Mouse (Mus musculus) CH12.LX (cell line): ENCODE measurements around the gene Ngp.

ENCODE experiments used
- CTCF ChIP-seq, 2 experiments: IDR thresholded peaks in 1 of 2; conservative IDR thresholded peaks in 1 of 2; 2 replicates each; pipeline ENCODE4 v1.5.1; 2011 to 2012; ENCODE audit warnings: low read depth in 2 of 2, low read length in 2 of 2, improper control_type of control experiment in 1 of 2, inconsistent platforms in 1 of 2, mild to moderate bottlenecking in 1 of 2, moderate library complexity in 1 of 2
- EP300 ChIP-seq: IDR thresholded peaks from 2 replicates; pipeline ENCODE4 v1.6.1; 2011; ENCODE audit warnings: low read length, improper control_type of control experiment
- HCFC1 ChIP-seq: IDR thresholded peaks from 2 replicates; pipeline ENCODE4 v1.6.1; 2012; ENCODE audit warnings: low read depth, mild to moderate bottlenecking, inconsistent platforms, low read length, improper control_type of control experiment
- MAFK ChIP-seq: IDR thresholded peaks from 2 replicates; pipeline ENCODE4 v1.6.1; 2011; ENCODE audit warnings: low read length, improper control_type of control experiment; ENCODE audit not compliant: insufficient replicate concordance
- MAX ChIP-seq: IDR thresholded peaks from 2 replicates; pipeline ENCODE4 v1.6.1; 2011; ENCODE audit warnings: low read length, improper control_type of control experiment
- MEF2A ChIP-seq: IDR thresholded peaks from 2 replicates; pipeline ENCODE4 v1.6.1; 2014; ENCODE audit warnings: low read depth, mild to moderate bottlenecking, inconsistent platforms, low read length, improper control_type of control experiment, borderline replicate concordance
- NELFE ChIP-seq: IDR thresholded peaks from 2 replicates; pipeline ENCODE4 v1.6.1; 2011; ENCODE audit warnings: low read depth, low read length, improper control_type of control experiment
- POLR2A ChIP-seq: IDR thresholded peaks from 2 replicates; pipeline ENCODE4 v1.6.1; 2011; ENCODE audit warnings: low read depth, mild to moderate bottlenecking, improper control_type of control experiment, low read length
- RCOR1 ChIP-seq: conservative IDR thresholded peaks from 2 replicates; pipeline ENCODE4 v1.6.1; 2012; ENCODE audit warnings: low read depth, mild to moderate bottlenecking, inconsistent platforms, low read length, improper control_type of control experiment
- SMC3 ChIP-seq: IDR thresholded peaks from 2 replicates; pipeline ENCODE4 v1.6.1; 2011; ENCODE audit warnings: low read depth, low read length, improper control_type of control experiment
- USF1 ChIP-seq: IDR thresholded peaks from 2 replicates; pipeline ENCODE4 v1.6.1; 2014; ENCODE audit warnings: low read depth, mild to moderate bottlenecking, inconsistent platforms, low read length, improper control_type of control experiment
- ZKSCAN1 ChIP-seq: IDR thresholded peaks from 2 replicates; pipeline ENCODE4 v1.6.1; 2012; ENCODE audit warnings: low read depth, inconsistent platforms, low read length, improper control_type of control experiment, borderline replicate concordance
- ZNF384 ChIP-seq: IDR thresholded peaks from 2 replicates; pipeline ENCODE4 v1.6.1; 2012; ENCODE audit warnings: low read depth, low read length, improper control_type of control experiment, inconsistent platforms

DNA sequence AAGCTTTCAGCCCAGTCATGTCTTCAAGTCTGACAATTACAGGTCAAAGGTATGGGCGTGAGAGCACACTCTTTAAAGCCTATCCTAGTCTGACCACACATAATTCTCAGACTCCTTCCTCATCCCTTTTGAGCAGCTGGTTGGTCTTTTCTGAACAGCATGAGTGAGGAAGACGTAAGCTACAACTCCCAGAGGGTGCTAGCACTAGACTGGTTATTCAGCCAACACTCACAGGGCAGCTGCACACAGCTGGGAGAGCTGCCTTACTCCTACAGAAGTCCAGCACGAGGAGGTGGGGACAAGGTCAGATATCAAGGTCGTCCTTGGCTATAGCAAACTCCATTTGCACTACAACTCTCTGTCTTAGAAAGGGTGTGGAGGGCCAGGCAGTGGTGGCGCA, 18.9 kb upstream of the Ngp start:
- TF ChIP-seq MEF2A, result no peak
- no peak for TF ChIP-seq SMC3
- TF ChIP-seq CTCF (conservative IDR thresholded peaks at IDR 0.05 in 1 of 2, IDR thresholded peaks at IDR 0.05 in 1 of 2; ENCODE audit: low read depth in 2 of 2, low read length in 2 of 2), result no peak
- no peak for TF ChIP-seq HCFC1
- no peak for TF ChIP-seq RCOR1
- no peak for TF ChIP-seq EP300
- no peak for TF ChIP-seq MAFK
- TF ChIP-seq POLR2A, result no peak
- TF ChIP-seq ZKSCAN1, result no peak
- TF ChIP-seq USF1, result no peak
- no peak for TF ChIP-seq NELFE
- TF ChIP-seq MAX, result no peak
- no peak for TF ChIP-seq ZNF384
